ENCODE assay signal across 22 mouse cellular contexts in the genomic region with DNA sequence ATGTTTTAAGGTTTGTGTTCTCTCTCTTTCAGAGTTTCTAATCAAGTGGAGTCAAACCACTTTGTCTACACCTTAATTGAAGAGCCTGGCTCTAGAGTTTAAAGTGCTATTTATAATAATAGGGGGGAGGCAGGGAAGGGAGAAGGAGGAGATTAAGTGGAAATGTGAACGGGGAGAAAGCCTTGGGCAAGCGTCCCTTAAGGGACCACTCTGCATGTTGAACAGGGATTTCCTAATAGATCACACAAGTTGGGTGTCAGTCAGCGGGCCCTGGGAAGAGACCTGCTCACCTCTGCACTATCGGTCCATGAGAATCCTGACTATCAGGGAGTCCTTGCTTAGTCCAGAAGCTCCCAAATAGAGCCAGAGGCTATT. TPM values are rescaled to one million over a fixed set of nuclear protein-coding genes. Genes with fewer than 3 reads are reported as not detected.
DNase-seq lines count a peak whose midpoint lies in the region; ATAC-seq and TF ChIP-seq lines count a peak whose summit lies in the region.
"Had no signal": no experiment of that assay in that cellular context is flagged by ENCODE, and none has a peak within 500 bp of the region (broad histone marks: within the 10 kb centered on the region; RNA-seq: fewer than 3 reads in every experiment).

No protein-coding gene starts in this region.

- H3K4me2 ChIP-seq in heart, embryonic 12.5 days = peak overlapping the region; percentile 14
- H3K4me2 ChIP-seq in lung, postnatal 0 days (replicated peaks; ENCODE audit: low read depth, low read length) = 0 out of 2 replicates have a peak overlapping the region, but pooled peaks have one; percentile 6
- H3K4me2 ChIP-seq in embryonic facial prominence, embryonic 11.5 days (ENCODE audit: low read depth, low read length) = no peak overlapping the region
- H3K4me2 ChIP-seq in stomach, postnatal 0 days (replicated peaks; ENCODE audit: low read depth) = no peak overlapping the region
- H3K4me2 ChIP-seq: limb, embryonic 15.5 days; liver, embryonic 15.5 days; midbrain, embryonic 12.5 days; neural tube, embryonic 12.5 days had no signal

- 15% methylated on average over 4 of the region's 4 CpGs for WGBS in heart, embryonic 12.5 days
- WGBS in lung, postnatal 0 days = 18% methylated on average over 4 of the region's 4 CpGs
- 6% methylated on average over 4 of the region's 4 CpGs for WGBS in embryonic facial prominence, embryonic 11.5 days
- WGBS in stomach, postnatal 0 days = 27% methylated on average over 4 of the region's 4 CpGs

- no peaks in the 10 kb centered on the region for H3K36me3 ChIP-seq in heart, embryonic 12.5 days
- no peaks in the 10 kb centered on the region for H3K36me3 ChIP-seq in lung, postnatal 0 days (ENCODE audit: insufficient read depth, low read length)
- H3K36me3 ChIP-seq in embryonic facial prominence, embryonic 11.5 days (replicated peaks; ENCODE audit: control insufficient read depth, insufficient read depth, low read depth, low read length) = no peaks in the 10 kb centered on the region
- no peaks in the 10 kb centered on the region for H3K36me3 ChIP-seq in stomach, postnatal 0 days (ENCODE audit: control insufficient read depth, insufficient read depth, low read length)
- H3K36me3 ChIP-seq: limb, embryonic 15.5 days; liver, embryonic 15.5 days; midbrain, embryonic 12.5 days; neural tube, embryonic 12.5 days had no signal

- no peaks in the 10 kb centered on the region for H3K9me3 ChIP-seq in heart, embryonic 12.5 days (replicated peaks)
- no peaks in the 10 kb centered on the region for H3K9me3 ChIP-seq in lung, postnatal 0 days (ENCODE audit: low read length)
- H3K9me3 ChIP-seq in embryonic facial prominence, embryonic 11.5 days (replicated peaks; ENCODE audit: control insufficient read depth, low read length) = no peaks in the 10 kb centered on the region
- H3K9me3 ChIP-seq in stomach, postnatal 0 days (ENCODE audit: control insufficient read depth, low read length) = no peaks in the 10 kb centered on the region
- H3K9me3 ChIP-seq: limb, embryonic 15.5 days; liver, embryonic 15.5 days; midbrain, embryonic 12.5 days; neural tube, embryonic 12.5 days had no signal

- no peak for ATAC-seq in heart, embryonic 12.5 days (ENCODE audit: insufficient number of reproducible peaks, low FRiP score)
- ATAC-seq in lung, postnatal 0 days = peak; percentile 65
- ATAC-seq in embryonic facial prominence, embryonic 11.5 days (replicated peaks; ENCODE audit: insufficient number of reproducible peaks, low FRiP score, low TSS enrichment, low read depth) = no peak
- ATAC-seq in stomach, postnatal 0 days (ENCODE audit: low FRiP score, low TSS enrichment) = no peak
- ATAC-seq: activated CD4-positive, CD25-positive, alpha-beta regulatory T cell, adult 4 months; forebrain, embryonic 14.5 days; hindbrain, embryonic 16.5 days; intestine, embryonic 16.5 days had no signal

- TF ChIP-seq EP300 in lung, postnatal 0 days (IDR thresholded peaks at IDR 0.05) = no peak
- TF ChIP-seq EP300 in stomach, postnatal 0 days (optimal IDR thresholded peaks at IDR 0.05) = no peak

- TF ChIP-seq CTCF in lung, postnatal 0 days (IDR thresholded peaks at IDR 0.05) = no peak
- TF ChIP-seq CTCF in stomach, postnatal 0 days (IDR thresholded peaks at IDR 0.05; ENCODE audit: low read depth) = no peak

- no peak overlapping the region for H3K27ac ChIP-seq in heart, embryonic 12.5 days (ENCODE audit: poor library complexity, severe bottlenecking)
- peak overlapping the region; percentile 23; the same call in 1 of the 2 replicates for H3K27ac ChIP-seq in lung, postnatal 0 days (ENCODE audit: low read length)
- H3K27ac ChIP-seq in embryonic facial prominence, embryonic 11.5 days (replicated peaks; ENCODE audit: low read depth, low read length) = no peak overlapping the region
- no peak overlapping the region for H3K27ac ChIP-seq in stomach, postnatal 0 days (replicated peaks)
- H3K27ac ChIP-seq: limb, embryonic 15.5 days; liver, embryonic 15.5 days; midbrain, embryonic 12.5 days; neural tube, embryonic 12.5 days had no signal

- no peak for DNase-seq in heart, adult 11 months
- peak; percentile 66 for DNase-seq in lung, postnatal 0 days (ENCODE audit: low spot score)
- no peak for DNase-seq in lung, postnatal 25 days (ENCODE audit: low spot score)
- DNase-seq in embryonic facial prominence, embryonic 11.5 days (ENCODE audit: low spot score) = peak; percentile 24
- DNase-seq in layer of hippocampus, postnatal 10 days (ENCODE audit: low spot score in 2 of 2) = no peak
- no peak for DNase-seq in stomach, postnatal 0 days (ENCODE audit: low spot score)
- DNase-seq: adrenal gland, postnatal 10 days; cerebellum, adult 9-11 months; gastrocnemius, postnatal 14 days; heart, postnatal 36 days; kidney, postnatal 4 days; thymus, postnatal 36 days had no signal

- no peak overlapping the region for H3K4me3 ChIP-seq in heart, embryonic 12.5 days
- no peak overlapping the region for H3K4me3 ChIP-seq in lung, postnatal 0 days (ENCODE audit: low read depth, low read length)
- no peak overlapping the region for H3K4me3 ChIP-seq in embryonic facial prominence, embryonic 11.5 days (ENCODE audit: low read depth, low read length)
- H3K4me3 ChIP-seq in stomach, postnatal 0 days (ENCODE audit: low read depth, low read length) = no peak overlapping the region
- H3K4me3 ChIP-seq: limb, embryonic 15.5 days; liver, embryonic 15.5 days; midbrain, embryonic 12.5 days; neural tube, embryonic 12.5 days had no signal

- no peak overlapping the region for H3K9ac ChIP-seq in heart, embryonic 12.5 days
- H3K9ac ChIP-seq in lung, postnatal 0 days (replicated peaks; ENCODE audit: low read depth) = no peak overlapping the region
- no peak overlapping the region for H3K9ac ChIP-seq in embryonic facial prominence, embryonic 11.5 days (replicated peaks; ENCODE audit: low read length)
- no peak overlapping the region for H3K9ac ChIP-seq in stomach, postnatal 0 days (ENCODE audit: low read length)
- H3K9ac ChIP-seq: limb, embryonic 15.5 days; liver, embryonic 15.5 days; midbrain, embryonic 12.5 days; neural tube, embryonic 12.5 days had no signal

- peaks cover 54% of the 10 kb centered on the region for H3K27me3 ChIP-seq in heart, embryonic 12.5 days (replicated peaks)
- H3K27me3 ChIP-seq in lung, postnatal 0 days (replicated peaks; ENCODE audit: insufficient read depth, low read length) = no peaks in the 10 kb centered on the region
- H3K27me3 ChIP-seq in embryonic facial prominence, embryonic 11.5 days (ENCODE audit: control insufficient read depth, insufficient read depth, low read length) = no peaks in the 10 kb centered on the region
- H3K27me3 ChIP-seq in stomach, postnatal 0 days (ENCODE audit: control insufficient read depth, insufficient read depth, low read length) = no peaks in the 10 kb centered on the region
- H3K27me3 ChIP-seq: CH12.LX; limb, embryonic 15.5 days; liver, embryonic 15.5 days; neural tube, embryonic 12.5 days had no signal

- peaks cover 14% of the 10 kb centered on the region for H3K4me1 ChIP-seq in heart, embryonic 12.5 days (replicated peaks)
- H3K4me1 ChIP-seq in lung, postnatal 0 days (ENCODE audit: insufficient read depth, low read depth, low read length) = 0 out of 2 replicates have a peak, but pooled peaks cover 2% of the 10 kb centered on the region
- H3K4me1 ChIP-seq in embryonic facial prominence, embryonic 11.5 days (ENCODE audit: control insufficient read depth, insufficient read depth, low read length) = peaks cover 3% of the 10 kb centered on the region
- 0 out of 2 replicates have a peak, but pooled peaks cover 2% of the 10 kb centered on the region for H3K4me1 ChIP-seq in stomach, postnatal 0 days (replicated peaks; ENCODE audit: control insufficient read depth, insufficient read depth)
- H3K4me1 ChIP-seq: liver, embryonic 15.5 days had no signal

RNA-seq across cellular contexts. Expression of gene Fzd7, which starts 9.1 kb away (rescaled TPM):
- polyA plus RNA-seq in heart, embryonic 12.5 days (2016; fragmentation: Nextera tagmentation; extraction: Ambion mirVana) = 5.5 and 6.2 TPM in 2 replicates
- 7.1 and 9.6 TPM in 2 replicates for polyA plus RNA-seq in lung, postnatal 0 days (2015; fragmentation: Nextera tagmentation; extraction: Ambion mirVana)
- 19.3 and 21.6 TPM in 2 replicates for polyA plus RNA-seq in embryonic facial prominence, embryonic 11.5 days (2014; fragmentation: Nextera tagmentation; extraction: Ambion mirVana)
- 1 to 10 TPM; 5.8 to 6.5 TPM for total RNA-seq in layer of hippocampus, postnatal 10 days (2021)
- polyA plus RNA-seq in stomach, postnatal 0 days (2015; fragmentation: Nextera tagmentation; extraction: Ambion mirVana) = 3.9 and 4.5 TPM in 2 replicates
- polyA plus RNA-seq: activated CD4-positive, CD25-positive, alpha-beta regulatory T cell, adult 4 months had no signal

RNA-seq across cellular contexts. Expression of gene Gm973, which starts 42.9 kb away (rescaled TPM):
- polyA plus RNA-seq in heart, embryonic 12.5 days (2016; fragmentation: Nextera tagmentation; extraction: Ambion mirVana) = 0.15 TPM in 1 of 2 replicates, not detected in the other
- 5.5 and 8.1 TPM in 2 replicates for polyA plus RNA-seq in lung, postnatal 0 days (2015; fragmentation: Nextera tagmentation; extraction: Ambion mirVana)
- 2.3 and 3.7 TPM in 2 replicates for polyA plus RNA-seq in embryonic facial prominence, embryonic 11.5 days (2014; fragmentation: Nextera tagmentation; extraction: Ambion mirVana)
- total RNA-seq in layer of hippocampus, postnatal 10 days (2021) = 1 to 10 TPM; 7.0 to 7.9 TPM
- 0.51 and 1.2 TPM in 2 replicates for polyA plus RNA-seq in stomach, postnatal 0 days (2015; fragmentation: Nextera tagmentation; extraction: Ambion mirVana)
- polyA plus RNA-seq: activated CD4-positive, CD25-positive, alpha-beta regulatory T cell, adult 4 months; liver, embryonic 15.5 days had no signal

Comparison
In these comparisons a context has a peak if more than half of its experiments do, and no peak if none do; other contexts are left out.
1. DNase-seq: peak in lung, postnatal 0 days (single experiment) and embryonic facial prominence, embryonic 11.5 days (single experiment); none in heart, adult 11 months (single experiment), lung, postnatal 25 days (single experiment), layer of hippocampus, postnatal 10 days (0 of 2) and stomach, postnatal 0 days (single experiment).
2. H3K4me2 ChIP-seq: peak in heart, embryonic 12.5 days (single experiment) and lung, postnatal 0 days (single experiment); none in embryonic facial prominence, embryonic 11.5 days (single experiment) and stomach, postnatal 0 days (single experiment).